Comparison of ENCODE assay signal across 21 mouse cellular contexts in the genomic region with DNA sequence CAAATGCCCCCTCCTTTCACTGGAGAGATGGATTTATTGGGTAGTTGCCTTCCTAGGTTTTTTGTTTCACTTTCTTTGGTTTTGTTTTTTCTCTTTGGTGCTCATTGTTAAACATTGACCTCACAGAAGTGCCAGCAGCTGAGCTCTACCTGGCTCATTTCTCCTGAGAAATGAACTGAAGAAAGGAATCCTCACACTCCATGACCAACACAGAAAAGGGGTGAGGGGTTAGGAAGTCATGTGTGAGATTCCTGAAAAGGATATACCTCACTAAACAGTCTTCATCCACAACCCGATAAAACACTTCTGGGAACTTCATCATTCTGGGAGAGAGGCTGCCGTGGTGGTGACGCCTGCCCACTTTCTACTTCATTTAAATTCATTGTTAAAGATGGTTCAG.
"Had no signal": no experiment of that assay in that cellular context is flagged by ENCODE, and none has a peak within 500 bp of the region (broad histone marks: within the 10 kb centered on the region; RNA-seq: fewer than 3 reads in every experiment).

No protein-coding gene starts in this region.

- H3K4me2 ChIP-seq: hindbrain, embryonic 15.5 days; limb, embryonic 12.5 days; limb, embryonic 15.5 days; liver, embryonic 11.5 days; lung, embryonic 14.5 days; midbrain, embryonic 12.5 days; midbrain, embryonic 15.5 days; neural tube, embryonic 13.5 days; stomach, embryonic 15.5 days had no signal

- DNase-seq: layer of hippocampus, postnatal 36 days; liver, postnatal 0 days; lung, embryonic 14.5 days; lung, postnatal 36 days; retina, postnatal 1 day; right cerebral cortex, postnatal 25 days; spleen, adult 18-20 months; thymus, postnatal 25 days had no signal

- H3K9ac ChIP-seq: hindbrain, embryonic 15.5 days; limb, embryonic 12.5 days; limb, embryonic 15.5 days; liver, embryonic 14.5 days; liver, postnatal 0 days; lung, embryonic 14.5 days; midbrain, embryonic 12.5 days; midbrain, embryonic 15.5 days; neural tube, embryonic 13.5 days; stomach, embryonic 15.5 days had no signal

- H3K27ac ChIP-seq: hindbrain, embryonic 15.5 days; left cerebral cortex, adult 2 months; limb, embryonic 12.5 days; limb, embryonic 15.5 days; liver, embryonic 14.5 days; midbrain, embryonic 12.5 days; midbrain, embryonic 15.5 days; neural tube, embryonic 13.5 days; stomach, embryonic 15.5 days had no signal

- H3K27me3 ChIP-seq: hindbrain, embryonic 15.5 days; limb, embryonic 12.5 days; limb, embryonic 15.5 days; megakaryocyte, embryonic 14.5 days; midbrain, embryonic 12.5 days; midbrain, embryonic 15.5 days; neural tube, embryonic 13.5 days; stomach, embryonic 15.5 days had no signal

- H3K4me1 ChIP-seq: hindbrain, embryonic 15.5 days; limb, embryonic 12.5 days; limb, embryonic 15.5 days; megakaryocyte, embryonic 14.5 days; midbrain, embryonic 12.5 days; midbrain, embryonic 15.5 days; neural tube, embryonic 13.5 days; stomach, embryonic 15.5 days had no signal

- ATAC-seq: intestine, postnatal 0 days; liver, postnatal 0 days; lung, postnatal 0 days; midbrain, embryonic 15.5 days had no signal

- H3K36me3 ChIP-seq: hindbrain, embryonic 15.5 days; limb, embryonic 12.5 days; limb, embryonic 15.5 days; midbrain, embryonic 12.5 days; midbrain, embryonic 15.5 days; neural tube, embryonic 13.5 days; stomach, embryonic 15.5 days had no signal

- H3K9me3 ChIP-seq: hindbrain, embryonic 15.5 days; limb, embryonic 12.5 days; limb, embryonic 15.5 days; megakaryocyte, embryonic 14.5 days; midbrain, embryonic 12.5 days; midbrain, embryonic 15.5 days; neural tube, embryonic 13.5 days; stomach, embryonic 15.5 days had no signal

- H3K4me3 ChIP-seq: hindbrain, embryonic 15.5 days; left cerebral cortex, adult 2 months; limb, embryonic 12.5 days; limb, embryonic 15.5 days; megakaryocyte, embryonic 14.5 days; midbrain, embryonic 12.5 days; midbrain, embryonic 15.5 days; neural tube, embryonic 13.5 days; stomach, embryonic 15.5 days had no signal
